Mouse (Mus musculus): ENCODE results near the gene Nol9. TPM values are rescaled to one million over a fixed set of nuclear protein-coding genes. Genes with fewer than 3 reads are reported as not detected.

Nol9 gene
- polyA plus RNA-seq, 1 experiment from 2014 or later, result 41.0 TPM

- WGBS, result 91% methylated on average over 6 of the region's 6 CpGs
- Histone ChIP-seq H3K4me1 (replicated peaks; ENCODE audit: control insufficient read depth, insufficient read depth, low read length) (no peaks in the 10 kb centered on the region), H3K27ac (ENCODE audit: low read depth, low read length) (no peak overlapping the region), H3K4me2 (ENCODE audit: low read depth, low read length, severe bottlenecking) (no peak overlapping the region), H3K9ac (ENCODE audit: low read length) (no peak overlapping the region), H3K9me3 (ENCODE audit: control insufficient read depth, low read length) (no peaks in the 10 kb centered on the region), H3K4me3 (ENCODE audit: low read depth, low read length) (no peak overlapping the region), H3K27me3 (ENCODE audit: control insufficient read depth, insufficient read depth, low read length) (no peaks in the 10 kb centered on the region), H3K36me3 (ENCODE audit: control insufficient read depth, insufficient read depth, low read length) (peaks cover 2% of the 10 kb centered on the region; the same call in 1 of the 2 replicates)
- no peak for ATAC-seq (replicated peaks; ENCODE audit: low FRiP score)
- DNase-seq (ENCODE audit: low spot score), result no peak
Measured at GRCm38 (mm10) chr4:152019073-152019472, 20.0 kb upstream of the Nol9 start.

GRCm38 (mm10) chr4:152020024-152020423 lies 19.1 kb upstream of the Nol9 start:
- WGBS, result 92% methylated on average over 21 of the region's 21 CpGs
- Histone ChIP-seq H3K27me3 (ENCODE audit: control insufficient read depth, insufficient read depth, low read length) (no peaks in the 10 kb centered on the region), H3K9ac (ENCODE audit: low read length) (no peak overlapping the region), H3K4me3 (ENCODE audit: low read depth, low read length) (no peak overlapping the region), H3K4me1 (replicated peaks; ENCODE audit: control insufficient read depth, insufficient read depth, low read length) (no peaks in the 10 kb centered on the region), H3K36me3 (ENCODE audit: control insufficient read depth, insufficient read depth, low read length) (peaks cover 5% of the 10 kb centered on the region; the same call in 1 of the 2 replicates), H3K9me3 (ENCODE audit: control insufficient read depth, low read length) (no peaks in the 10 kb centered on the region), H3K27ac (ENCODE audit: low read depth, low read length) (no peak overlapping the region), H3K4me2 (ENCODE audit: low read depth, low read length, severe bottlenecking) (no peak overlapping the region)
- ATAC-seq (replicated peaks; ENCODE audit: low FRiP score), result no peak
- no peak for DNase-seq (ENCODE audit: low spot score)

GRCm38 (mm10) chr4:152021568-152022097 lies 17.5 kb upstream of the Nol9 start:
- Histone ChIP-seq H3K36me3 (ENCODE audit: control insufficient read depth, insufficient read depth, low read length) (peaks cover 5% of the 10 kb centered on the region; the same call in 1 of the 2 replicates), H3K4me3 (ENCODE audit: low read depth, low read length) (no peak overlapping the region), H3K27me3 (ENCODE audit: control insufficient read depth, insufficient read depth, low read length) (no peaks in the 10 kb centered on the region), H3K9me3 (ENCODE audit: control insufficient read depth, low read length) (no peaks in the 10 kb centered on the region), H3K4me2 (ENCODE audit: low read depth, low read length, severe bottlenecking) (no peak overlapping the region), H3K9ac (ENCODE audit: low read length) (no peak overlapping the region), H3K4me1 (replicated peaks; ENCODE audit: control insufficient read depth, insufficient read depth, low read length) (peaks cover 14% of the 10 kb centered on the region), H3K27ac (ENCODE audit: low read depth, low read length) (no peak overlapping the region)
- WGBS, result 71% methylated on average over 11 of the region's 12 CpGs
- ATAC-seq (replicated peaks; ENCODE audit: low FRiP score) (no peak), DNase-seq (ENCODE audit: low spot score) (no peak)

- H3K4me1 ChIP-seq (replicated peaks; ENCODE audit: control insufficient read depth, insufficient read depth, low read length), result peaks cover 16% of the 10 kb centered on the region
- H3K36me3 ChIP-seq (ENCODE audit: control insufficient read depth, insufficient read depth, low read length), result peaks cover 5% of the 10 kb centered on the region; the same call in 1 of the 2 replicates
Measured at GRCm38 (mm10) chr4:152022506-152022905, 16.6 kb upstream of the Nol9 start.

GRCm38 (mm10) chr4:152024525-152024924 lies 14.6 kb upstream of the Nol9 start:
- Histone ChIP-seq H3K27ac (ENCODE audit: low read depth, low read length) (no peak overlapping the region), H3K9ac (ENCODE audit: low read length) (no peak overlapping the region), H3K4me1 (replicated peaks; ENCODE audit: control insufficient read depth, insufficient read depth, low read length) (peaks cover 21% of the 10 kb centered on the region), H3K4me3 (ENCODE audit: low read depth, low read length) (no peak overlapping the region), H3K27me3 (ENCODE audit: control insufficient read depth, insufficient read depth, low read length) (no peaks in the 10 kb centered on the region; the same call in 1 of the 2 replicates), H3K9me3 (ENCODE audit: control insufficient read depth, low read length) (no peaks in the 10 kb centered on the region), H3K36me3 (ENCODE audit: control insufficient read depth, insufficient read depth, low read length) (peaks cover 3% of the 10 kb centered on the region; the same call in 1 of the 2 replicates), H3K4me2 (ENCODE audit: low read depth, low read length, severe bottlenecking) (no peak overlapping the region)
- ATAC-seq (replicated peaks; ENCODE audit: low FRiP score), result no peak
- 92% methylated on average over 11 of the region's 11 CpGs for WGBS
- DNase-seq (ENCODE audit: low spot score), result no peak

More at GRCm38 (mm10) chr4:152022506-152022905, 16.6 kb upstream of the Nol9 start:
- H3K4me3 ChIP-seq (ENCODE audit: low read depth, low read length), result no peak overlapping the region
- no peak overlapping the region for H3K4me2 ChIP-seq (ENCODE audit: low read depth, low read length, severe bottlenecking)
- no peaks in the 10 kb centered on the region for H3K9me3 ChIP-seq (ENCODE audit: control insufficient read depth, low read length)
- H3K9ac ChIP-seq (ENCODE audit: low read length), result no peak overlapping the region
- H3K27me3 ChIP-seq (ENCODE audit: control insufficient read depth, insufficient read depth, low read length), result no peaks in the 10 kb centered on the region
- no peak overlapping the region for H3K27ac ChIP-seq (ENCODE audit: low read depth, low read length)
- 91% methylated on average over 8 of the region's 8 CpGs for WGBS
- ATAC-seq (replicated peaks; ENCODE audit: low FRiP score) (no peak), DNase-seq (ENCODE audit: low spot score) (no peak)

DNA sequence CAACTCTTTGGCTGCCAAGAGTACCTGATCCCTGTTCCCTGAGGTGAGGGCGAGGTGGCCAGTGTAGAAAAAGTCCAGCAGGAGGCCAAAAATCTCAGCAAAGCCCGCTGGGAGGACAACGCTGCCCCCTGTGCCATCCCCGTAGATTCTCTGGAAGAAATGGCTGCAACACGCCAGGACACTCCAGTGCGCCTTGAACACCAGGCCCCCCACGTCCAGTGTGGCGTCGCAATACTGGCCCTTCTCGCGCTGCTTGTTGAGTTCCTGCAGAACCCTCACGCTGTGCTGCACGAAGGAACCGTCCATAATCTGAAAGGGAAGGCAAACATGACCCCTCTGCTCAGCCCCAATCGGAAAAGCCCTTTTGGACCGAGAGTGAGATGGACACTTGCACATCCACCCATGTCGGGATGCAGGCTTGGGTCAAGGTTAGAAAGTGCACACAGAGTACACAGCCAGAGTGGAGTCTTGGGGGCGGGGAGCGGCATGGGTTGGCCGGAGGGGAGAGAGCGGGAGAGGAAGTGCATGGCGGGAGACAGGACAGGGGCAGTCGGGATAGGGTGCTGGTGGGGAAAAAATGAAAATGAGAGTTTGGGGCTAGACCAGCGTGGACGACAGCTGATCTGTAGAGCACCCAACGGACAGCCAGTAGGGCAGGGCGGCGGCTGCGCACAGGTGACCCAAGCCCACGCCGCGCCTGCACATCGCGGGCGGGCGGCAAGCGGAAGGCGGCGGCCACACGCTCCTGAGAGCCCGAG lies 12.2 kb upstream of the Nol9 start:
- Histone ChIP-seq H3K27me3 (ENCODE audit: control insufficient read depth, insufficient read depth, low read length) (no peaks in the 10 kb centered on the region; the same call in 1 of the 2 replicates), H3K4me3 (ENCODE audit: low read depth, low read length) (peak overlapping the region; percentile 60), H3K9ac (ENCODE audit: low read length) (peak overlapping the region; percentile 66), H3K27ac (ENCODE audit: low read depth, low read length) (no peak overlapping the region), H3K4me1 (replicated peaks; ENCODE audit: control insufficient read depth, insufficient read depth, low read length) (peaks cover 24% of the 10 kb centered on the region), H3K9me3 (ENCODE audit: control insufficient read depth, low read length) (no peaks in the 10 kb centered on the region), H3K36me3 (ENCODE audit: control insufficient read depth, insufficient read depth, low read length) (peaks cover 3% of the 10 kb centered on the region; the same call in 1 of the 2 replicates), H3K4me2 (ENCODE audit: low read depth, low read length, severe bottlenecking) (peak overlapping the region; percentile 89)
- DNase-seq (ENCODE audit: low spot score) (no peak), ATAC-seq (replicated peaks; ENCODE audit: low FRiP score) (no peak; the same call in none of the 2 replicates)
- 2% methylated on average over 39 of the region's 41 CpGs for WGBS

GRCm38 (mm10) chr4:152027524-152027923 lies 11.6 kb upstream of the Nol9 start, which contains the start of gene Zbtb48:
Gene Zbtb48, minus strand, starts transcription at chr4:152027671.
- Histone ChIP-seq H3K9ac (ENCODE audit: low read length) (peak within 1 kb of the TSS; percentile 66), H3K27ac (ENCODE audit: low read depth, low read length) (no peak within 1 kb of the TSS), H3K4me3 (ENCODE audit: low read depth, low read length) (peak within 1 kb of the TSS; percentile 60), H3K4me2 (ENCODE audit: low read depth, low read length, severe bottlenecking) (peak within 1 kb of the TSS; percentile 89), H3K4me1 (replicated peaks; ENCODE audit: control insufficient read depth, insufficient read depth, low read length) (peaks cover 24% of the 10 kb centered on the region), H3K36me3 (ENCODE audit: control insufficient read depth, insufficient read depth, low read length) (peaks cover 3% of the 10 kb centered on the region; the same call in 1 of the 2 replicates), H3K27me3 (ENCODE audit: control insufficient read depth, insufficient read depth, low read length) (no peaks in the 10 kb centered on the region; the same call in 1 of the 2 replicates), H3K9me3 (ENCODE audit: control insufficient read depth, low read length) (no peaks in the 10 kb centered on the region)
- ATAC-seq (replicated peaks; ENCODE audit: low FRiP score), result peak; percentile 98
- WGBS, result under 1% methylated on average over 35 of the region's 35 CpGs
- peak; percentile 97 for DNase-seq (ENCODE audit: low spot score)

GRCm38 (mm10) chr4:152028456-152028855 lies 10.7 kb upstream of the Nol9 start:
- 75% methylated on average over 15 of the region's 15 CpGs for WGBS
- peaks cover 24% of the 10 kb centered on the region for H3K4me1 ChIP-seq (replicated peaks; ENCODE audit: control insufficient read depth, insufficient read depth, low read length)
- H3K4me2 ChIP-seq (ENCODE audit: low read depth, low read length, severe bottlenecking), result peak overlapping the region; percentile 89
- no peaks in the 10 kb centered on the region for H3K9me3 ChIP-seq (ENCODE audit: control insufficient read depth, low read length)
- no peak for DNase-seq (ENCODE audit: low spot score)
- ATAC-seq (replicated peaks; ENCODE audit: low FRiP score), result no peak
- no peak overlapping the region for H3K9ac ChIP-seq (ENCODE audit: low read length)
- peaks cover 3% of the 10 kb centered on the region; the same call in 1 of the 2 replicates for H3K36me3 ChIP-seq (ENCODE audit: control insufficient read depth, insufficient read depth, low read length)
- no peaks in the 10 kb centered on the region; the same call in 1 of the 2 replicates for H3K27me3 ChIP-seq (ENCODE audit: control insufficient read depth, insufficient read depth, low read length)
- H3K4me3 ChIP-seq (ENCODE audit: low read depth, low read length), result peak overlapping the region; percentile 60; the same call in 1 of the 2 replicates
- no peak overlapping the region for H3K27ac ChIP-seq (ENCODE audit: low read depth, low read length)

Data from forebrain, embryonic 11.5 days (tissue).